Mouse (Mus musculus) thymus, adult 2 months (tissue): ENCODE data around the gene Cstf3. TPM values are rescaled to one million over a fixed set of nuclear protein-coding genes. Genes with fewer than 3 reads are reported as not detected.

Source experiments
- DNase-seq: peaks from one replicate; pipeline ENCODE4 v3.0.0; 2021
- H3K27ac ChIP-seq: fragments of 200-500 bp; 2 replicates; pipeline ENCODE4 v1.5.1; 2012; ENCODE audit warnings: low read length, control low read depth; ENCODE audit not compliant: control insufficient read depth, insufficient read depth
- H3K27me3 ChIP-seq: fragments of 200-500 bp; 2 replicates; pipeline ENCODE4 v1.6.1; 2012; ENCODE audit warnings: mild to moderate bottlenecking, low read length, moderate library complexity, mixed read lengths; ENCODE audit not compliant: control insufficient read depth, insufficient read depth
- H3K36me3 ChIP-seq: fragments of 200-500 bp; 2 replicates; pipeline ENCODE4 v1.6.1; 2012; ENCODE audit warnings: mild to moderate bottlenecking, low read length, moderate library complexity; ENCODE audit not compliant: control insufficient read depth, insufficient read depth
- H3K4me1 ChIP-seq: fragments of 200-500 bp; replicated peaks from 2 replicates; pipeline ENCODE4 v1.6.1; 2012; ENCODE audit warnings: low read length; ENCODE audit not compliant: control insufficient read depth, insufficient read depth
- H3K4me3 ChIP-seq: fragments of 200-500 bp; 2 replicates; pipeline ENCODE4 v1.5.1; 2012; ENCODE audit warnings: mild to moderate bottlenecking, low read length, control low read depth, moderate library complexity; ENCODE audit not compliant: control insufficient read depth, insufficient read depth
- CTCF ChIP-seq: fragments of 200-500 bp; IDR thresholded peaks from 2 replicates; pipeline ENCODE4 v1.5.1; 2012; ENCODE audit warnings: mild to moderate bottlenecking, control low read depth, low read length, moderate library complexity, borderline replicate concordance; ENCODE audit not compliant: control insufficient read depth, poor library complexity, insufficient read depth; ENCODE audit errors: extremely low read depth
- POLR2A ChIP-seq: fragments of 200-500 bp; IDR thresholded peaks from 2 replicates; pipeline ENCODE4 v1.6.1; 2012; ENCODE audit warnings: mild to moderate bottlenecking, low read length, control low read depth, moderate library complexity; ENCODE audit not compliant: control insufficient read depth, poor library complexity, insufficient read depth; ENCODE audit errors: extremely low read depth
- WGBS: fragments of 180-500 bp; shearing (Covaris S2); methylation state at CpG from one replicate; pipeline ENCODE4 v1.1.7; 2018; 5-methylcytosine and 5-hydroxymethylcytosine counted together
- polyA plus RNA-seq: library from polyadenylated mRNA; depleted of rRNA; stranded (reverse); fragments of >200 nt; gene quantifications from 2 replicates; pipeline ENCODE4 v1.2.3, GENCODE M21; 2012

The Cstf3 gene
- polyA plus RNA-seq, 1 experiment: 17.4 TPM

DNA sequence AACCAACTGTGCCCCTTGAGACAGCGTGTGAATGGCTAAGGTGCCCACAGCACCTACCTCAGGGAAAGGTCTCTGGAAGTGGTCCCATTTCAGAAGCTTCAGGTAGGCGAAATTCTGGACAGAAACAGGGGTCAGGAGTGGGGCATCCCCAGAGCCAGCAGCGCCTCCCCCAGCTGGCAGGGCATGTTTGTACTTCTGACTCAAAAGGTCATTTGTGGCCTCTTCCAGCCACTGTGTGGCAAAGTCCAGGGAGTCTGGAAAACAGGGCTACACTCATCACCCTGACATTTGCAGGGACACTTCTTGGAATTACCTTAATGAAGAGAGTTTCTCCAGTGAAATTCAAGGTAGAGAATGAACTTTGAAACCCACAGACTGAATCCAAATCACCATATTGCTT lies 98.0 kb downstream of the Cstf3 start:
- no peaks in the 10 kb centered on the region for H3K4me1 ChIP-seq
- DNase-seq: no peak
- H3K4me3 ChIP-seq: no peak overlapping the region
- no peak for TF ChIP-seq POLR2A
- TF ChIP-seq CTCF: no peak
- no peaks in the 10 kb centered on the region for H3K27me3 ChIP-seq
- H3K36me3 ChIP-seq: no peaks in the 10 kb centered on the region
- no peak overlapping the region for H3K27ac ChIP-seq
- 85% methylated on average over 3 of the region's 3 CpGs for WGBS

DNA sequence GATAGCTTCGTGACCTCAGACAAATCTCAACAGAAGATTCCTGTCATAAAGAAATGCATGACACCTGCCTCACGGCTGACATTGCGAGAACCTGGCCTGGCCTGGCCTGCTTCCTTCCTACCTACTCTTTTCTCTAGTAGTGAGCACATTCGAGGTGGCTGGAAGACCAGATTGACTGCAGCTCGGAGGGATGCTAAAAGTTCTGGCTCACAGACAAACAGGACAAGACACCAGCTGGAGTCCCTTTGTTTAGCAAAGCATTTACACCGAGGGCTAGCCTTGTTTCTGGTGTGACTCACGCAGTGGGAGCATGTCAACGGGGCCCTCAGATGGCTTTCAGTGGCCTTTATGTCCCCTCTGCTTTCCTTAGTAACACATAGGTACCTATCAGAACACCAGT lies 98.4 kb downstream of the Cstf3 start:
- no peak for TF ChIP-seq POLR2A
- no peak for TF ChIP-seq CTCF

DNA sequence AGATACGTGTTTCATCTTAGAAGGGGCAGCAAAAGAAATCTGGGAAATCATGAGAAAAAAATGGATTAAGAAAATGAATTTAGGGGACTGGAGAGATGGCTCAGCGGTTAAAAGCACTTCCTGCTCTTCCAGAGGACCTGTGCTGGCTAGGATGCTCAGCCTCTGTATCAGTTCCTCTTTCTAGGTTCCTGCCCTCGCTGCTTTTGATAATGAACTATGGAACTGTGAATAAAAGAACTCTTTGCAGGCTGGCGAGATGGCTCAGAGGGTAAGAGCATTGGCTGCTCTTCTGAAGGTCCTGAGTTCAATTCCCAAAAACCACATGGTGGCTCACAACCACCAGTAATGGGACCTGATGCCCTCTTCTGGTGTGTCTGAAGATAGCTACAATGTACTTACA lies 100.4 kb downstream of the Cstf3 start:
- DNase-seq: no peak
- Histone ChIP-seq H3K27me3 (no peaks in the 10 kb centered on the region), H3K4me3 (no peak overlapping the region), H3K36me3 (no peaks in the 10 kb centered on the region), H3K27ac (no peak overlapping the region), H3K4me1 (no peaks in the 10 kb centered on the region)
- WGBS: 13% methylated on average over 4 of the region's 4 CpGs
- TF ChIP-seq POLR2A (no peak), CTCF (no peak)

More for the DNA sequence above, 98.4 kb downstream of the Cstf3 start:
- H3K27me3 ChIP-seq: no peaks in the 10 kb centered on the region
- H3K4me3 ChIP-seq: no peak overlapping the region
- DNase-seq: no peak
- H3K27ac ChIP-seq: no peak overlapping the region
- H3K4me1 ChIP-seq: no peaks in the 10 kb centered on the region
- no peaks in the 10 kb centered on the region for H3K36me3 ChIP-seq
- 94% methylated on average over 8 of the region's 8 CpGs for WGBS

DNA sequence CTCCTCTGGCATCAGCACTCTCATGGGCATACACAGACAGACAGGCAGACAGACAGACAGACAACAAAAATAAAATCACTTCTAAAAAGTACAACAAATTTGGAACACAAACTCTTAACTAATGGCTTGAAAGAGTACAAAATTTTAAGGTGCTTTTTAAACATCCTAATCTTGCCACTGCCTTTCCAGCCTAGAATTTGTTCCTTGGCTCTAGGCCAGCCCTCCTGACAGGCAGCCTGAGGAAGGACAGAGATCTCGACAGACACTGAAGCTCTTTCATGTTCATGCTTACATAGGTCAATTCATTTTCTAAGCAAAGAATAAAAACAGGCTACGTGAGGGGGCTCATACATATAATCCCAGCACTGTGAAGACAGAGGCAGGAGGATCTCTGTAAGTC lies 102.2 kb downstream of the Cstf3 start:
- H3K4me1 ChIP-seq: no peaks in the 10 kb centered on the region
- H3K27ac ChIP-seq: no peak overlapping the region
- no peak for TF ChIP-seq CTCF
- WGBS: 71% methylated on average over 2 of the region's 2 CpGs
- no peaks in the 10 kb centered on the region for H3K36me3 ChIP-seq
- no peaks in the 10 kb centered on the region for H3K27me3 ChIP-seq
- no peak overlapping the region for H3K4me3 ChIP-seq
- DNase-seq: no peak

DNA sequence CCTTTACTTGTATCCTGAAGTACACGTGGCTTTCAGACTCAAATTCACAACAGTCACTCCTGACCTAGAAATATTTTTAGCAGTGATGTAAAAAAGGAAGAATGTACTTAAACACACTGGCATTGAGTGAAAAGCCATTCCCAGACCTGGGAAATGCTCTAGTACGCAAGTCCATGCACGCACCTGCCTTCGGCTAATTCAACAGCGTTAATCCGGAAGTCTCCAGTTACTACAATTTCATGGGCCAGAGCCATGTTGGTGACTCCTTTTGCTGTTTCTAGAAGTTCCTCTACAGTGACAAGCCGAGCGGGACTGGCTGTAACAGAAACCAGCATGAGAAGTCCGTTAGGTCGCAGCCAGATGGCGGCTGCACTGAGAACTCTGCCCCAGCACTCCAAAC lies 109.3 kb downstream of the Cstf3 start:
- H3K27ac ChIP-seq: no peak overlapping the region
- WGBS: 93% methylated on average over 11 of the region's 11 CpGs
- H3K27me3 ChIP-seq: no peaks in the 10 kb centered on the region
- no peak overlapping the region for H3K4me3 ChIP-seq
- TF ChIP-seq CTCF (no peak), POLR2A (no peak)
- H3K4me1 ChIP-seq: no peaks in the 10 kb centered on the region
- H3K36me3 ChIP-seq: no peaks in the 10 kb centered on the region
- DNase-seq: no peak

DNA sequence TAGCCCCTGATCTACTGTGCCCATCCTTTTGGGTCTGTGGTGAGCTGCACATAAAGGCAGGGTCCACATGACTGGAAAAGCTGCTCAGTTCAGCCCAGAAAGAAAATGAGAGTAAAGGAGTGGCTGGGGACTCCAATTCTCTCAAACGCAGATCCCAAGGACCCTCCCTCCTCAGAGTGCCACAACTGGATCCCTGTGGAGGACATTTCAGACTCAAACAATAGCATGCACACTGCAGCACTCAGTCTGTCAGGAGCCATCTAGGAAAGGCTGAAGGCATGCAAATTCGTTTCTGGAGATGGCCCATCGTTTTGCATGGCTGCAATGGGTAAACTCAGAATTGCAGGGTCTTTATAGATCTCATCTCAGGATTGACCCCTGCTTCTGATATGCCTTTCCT lies 112.8 kb downstream of the Cstf3 start:
- WGBS: 94% methylated on average over 3 of the region's 3 CpGs
- Histone ChIP-seq H3K4me1 (no peaks in the 10 kb centered on the region), H3K36me3 (no peaks in the 10 kb centered on the region), H3K4me3 (no peak overlapping the region), H3K27ac (no peak overlapping the region), H3K27me3 (no peaks in the 10 kb centered on the region)
- DNase-seq: no peak
- TF ChIP-seq POLR2A (no peak), CTCF (no peak)

DNA sequence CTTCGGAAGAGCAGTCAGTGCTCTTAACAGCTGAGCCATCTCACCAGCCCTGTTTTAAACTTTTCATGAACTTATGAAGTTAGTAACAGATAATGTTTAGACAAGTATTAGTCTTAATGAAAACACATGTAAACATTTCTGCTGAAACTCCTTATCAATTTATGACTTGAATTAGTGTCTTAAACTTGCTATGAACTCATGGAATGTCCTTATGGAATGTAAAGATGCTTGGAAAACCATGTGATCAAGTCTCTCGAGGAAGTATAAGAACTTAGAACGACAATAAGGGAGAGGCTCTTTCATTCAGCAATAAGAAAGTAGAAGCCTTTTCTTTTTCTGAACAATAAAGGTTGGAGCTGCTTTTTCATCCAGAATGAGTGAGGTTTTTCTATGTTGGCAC lies 114.0 kb downstream of the Cstf3 start:
- TF ChIP-seq CTCF (no peak), POLR2A (no peak)
- DNase-seq: no peak
- no peaks in the 10 kb centered on the region for H3K36me3 ChIP-seq

More for the DNA sequence above, 114.0 kb downstream of the Cstf3 start:
- 91% methylated on average over 3 of the region's 3 CpGs for WGBS
- no peaks in the 10 kb centered on the region for H3K4me1 ChIP-seq
- H3K4me3 ChIP-seq: no peak overlapping the region
- H3K27ac ChIP-seq: no peak overlapping the region
- H3K27me3 ChIP-seq: no peaks in the 10 kb centered on the region
